Mouse (Mus musculus) G1E-ER4 (cell line): ENCODE measurements around the gene Ppard. TPM values are rescaled to one million over a fixed set of nuclear protein-coding genes. Genes with fewer than 3 reads are reported as not detected.

Experiments
- GATA1 ChIP-seq: IDR thresholded peaks from one replicate; pipeline ENCODE4 v1.8.0; 2012; ENCODE audit warnings: low read length, inconsistent platforms
- polyA plus RNA-seq: library from polyadenylated mRNA; stranded (reverse); fragments of >175 nt; gene quantifications from 2 replicates; pipeline ENCODE4 v1.2.3, GENCODE M21; 2012

Gene Ppard
- polyA plus RNA-seq, 1 experiment: 61.9 TPM

GRCm38 (mm10) chr17:28311366-28312132, 79.0 kb downstream of the Ppard start:
- TF ChIP-seq GATA1: no peak

- TF ChIP-seq GATA1: no peak
Measured at GRCm38 (mm10) chr17:28312232-28313211, 80.0 kb downstream of the Ppard start.

- no peak for TF ChIP-seq GATA1
Measured at GRCm38 (mm10) chr17:28313212-28313879, 80.8 kb downstream of the Ppard start, which contains the start of gene Fance. Fance (plus strand) TSS chr17:28313519.

- no peak for TF ChIP-seq GATA1
Measured at GRCm38 (mm10) chr17:28313880-28314225, 81.4 kb downstream of the Ppard start.

GRCm38 (mm10) chr17:28315611-28316160, 83.2 kb downstream of the Ppard start:
- TF ChIP-seq GATA1: no peak

- no peak for TF ChIP-seq GATA1
Measured at GRCm38 (mm10) chr17:28316476-28316875, 84.0 kb downstream of the Ppard start.

GRCm38 (mm10) chr17:28317091-28317490, 84.6 kb downstream of the Ppard start:
- TF ChIP-seq GATA1: no peak

GRCm38 (mm10) chr17:28317725-28318124, 85.2 kb downstream of the Ppard start:
- peak; percentile 40 for TF ChIP-seq GATA1

GRCm38 (mm10) chr17:28321700-28322099, 89.2 kb downstream of the Ppard start:
- TF ChIP-seq GATA1: no peak

GRCm38 (mm10) chr17:28323786-28324185, 91.3 kb downstream of the Ppard start:
- no peak for TF ChIP-seq GATA1

- no peak for TF ChIP-seq GATA1
Measured at GRCm38 (mm10) chr17:28325751-28326150, 93.3 kb downstream of the Ppard start.

GRCm38 (mm10) chr17:28326951-28327350, 94.5 kb downstream of the Ppard start:
- TF ChIP-seq GATA1: no peak

- TF ChIP-seq GATA1: no peak
Measured at GRCm38 (mm10) chr17:28327673-28328325, 95.3 kb downstream of the Ppard start.

- TF ChIP-seq GATA1: peak; percentile 12
Measured at GRCm38 (mm10) chr17:28328366-28328928, 95.9 kb downstream of the Ppard start, which contains the start of gene Rpl10a. Rpl10a (plus strand) TSS chr17:28328471.
